Mouse (Mus musculus) kidney, adult 2 months (tissue): ENCODE results near the gene Etl4. TPM values are rescaled to one million over a fixed set of nuclear protein-coding genes. Genes with fewer than 3 reads are reported as not detected.
A peak's percentile ranks its signal among the peaks of the same experiment; 100 is the strongest.

Source experiments
- DNase-seq: peaks from one replicate; pipeline ENCODE4 v3.0.0; 2021
- H3K27ac ChIP-seq: fragments of 200-500 bp; 2 replicates; pipeline ENCODE4 v1.5.1; 2012; ENCODE audit warnings: low read depth, low read length, control low read depth, inconsistent platforms; ENCODE audit not compliant: insufficient read depth
- H3K27me3 ChIP-seq: fragments of 200-500 bp; replicated peaks from 2 replicates; pipeline ENCODE4 v1.6.1; 2012; ENCODE audit warnings: mild to moderate bottlenecking, moderate library complexity, low read length, inconsistent platforms; ENCODE audit not compliant: control insufficient read depth, insufficient read depth
- H3K36me3 ChIP-seq: fragments of 200-500 bp; 2 replicates; pipeline ENCODE4 v1.6.1; 2012; ENCODE audit warnings: mild to moderate bottlenecking, moderate library complexity, low read length, inconsistent platforms; ENCODE audit not compliant: control insufficient read depth, insufficient read depth
- H3K4me1 ChIP-seq: fragments of 200-500 bp; 2 replicates; pipeline ENCODE4 v1.6.1; 2011; ENCODE audit warnings: low read length; ENCODE audit not compliant: control insufficient read depth, insufficient read depth
- H3K4me3 ChIP-seq: fragments of 200-500 bp; 2 replicates; pipeline ENCODE4 v1.5.1; 2011; ENCODE audit warnings: mild to moderate bottlenecking, low read depth, low read length, control low read depth; ENCODE audit not compliant: insufficient read depth
- CTCF ChIP-seq: fragments of 200-500 bp; conservative IDR thresholded peaks from 2 replicates; pipeline ENCODE4 v1.5.1; 2011; ENCODE audit warnings: low read depth, mild to moderate bottlenecking, control low read depth, low read length, moderate library complexity, mixed read lengths; ENCODE audit not compliant: insufficient read depth, insufficient read length
- POLR2A ChIP-seq: fragments of 200-500 bp; IDR thresholded peaks from one replicate; pipeline ENCODE4 v1.6.1; 2011; ENCODE audit warnings: low read depth, low read length, control low read depth
- WGBS: fragments of 180-500 bp; shearing (Covaris S2); methylation state at CpG from one replicate; pipeline ENCODE4 v1.1.7; 2018; 5-methylcytosine and 5-hydroxymethylcytosine counted together
- polyA plus RNA-seq: library from polyadenylated mRNA; depleted of rRNA; stranded (reverse); fragments of >200 nt; gene quantifications from 2 replicates; pipeline ENCODE4 v1.2.3, GENCODE M21; 2012

Gene Etl4
- polyA plus RNA-seq, 1 experiment, result 21.4 TPM

DNA sequence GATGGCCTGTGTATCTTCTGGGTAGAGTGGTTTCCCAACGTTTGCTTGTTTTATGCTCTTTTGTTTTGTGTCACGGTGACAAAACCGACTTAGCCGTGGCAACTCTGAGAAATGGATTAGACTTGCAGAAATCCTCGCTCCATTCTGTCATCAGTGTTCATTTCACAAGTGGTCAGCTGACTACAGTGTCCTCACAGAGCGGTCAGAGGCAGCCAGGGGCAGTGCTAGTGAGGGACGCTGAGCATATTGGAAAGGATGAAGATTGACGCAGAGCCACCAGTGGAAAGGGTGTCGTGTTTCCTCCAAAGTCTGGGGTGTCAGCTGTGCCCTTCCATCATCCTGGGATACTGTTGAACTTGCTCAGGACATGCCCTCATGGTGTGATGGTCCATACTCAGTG is 733.2 kb downstream of the Etl4 start:
- WGBS, result 65% methylated on average over 9 of the region's 9 CpGs
- TF ChIP-seq CTCF, result no peak
- TF ChIP-seq POLR2A, result no peak

DNA sequence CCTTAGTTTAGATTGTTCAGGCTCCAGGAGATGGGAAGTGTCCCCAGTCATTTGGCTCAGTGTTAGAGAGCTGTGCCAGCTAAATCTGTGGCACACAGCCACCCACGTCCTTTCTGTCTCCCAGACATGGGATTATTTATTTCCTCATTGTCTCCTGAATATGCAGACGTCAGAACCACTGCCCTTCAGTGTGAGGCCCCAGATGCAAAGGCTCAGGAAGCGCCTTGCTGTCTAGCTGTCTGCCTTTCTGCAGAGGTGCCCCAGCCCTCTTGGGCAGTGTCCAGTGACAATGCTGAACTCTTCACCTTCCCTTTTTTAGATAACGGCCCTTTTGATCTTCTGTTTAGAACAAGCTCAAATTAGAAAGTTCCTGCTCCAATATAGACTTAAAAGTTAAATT is 740.2 kb downstream of the Etl4 start:
- TF ChIP-seq POLR2A (no peak), CTCF (no peak)
- DNase-seq, result peak; percentile 88
- no peaks in the 10 kb centered on the region for H3K36me3 ChIP-seq
- H3K4me3 ChIP-seq, result no peak overlapping the region
- 35% methylated on average over 4 of the region's 4 CpGs for WGBS
- peaks cover 1% of the 10 kb centered on the region; the same call in 1 of the 2 replicates for H3K4me1 ChIP-seq
- H3K27ac ChIP-seq, result no peak overlapping the region
- H3K27me3 ChIP-seq, result no peaks in the 10 kb centered on the region

More for the DNA sequence above, 733.2 kb downstream of the Etl4 start:
- Histone ChIP-seq H3K27ac (no peak overlapping the region), H3K36me3 (no peaks in the 10 kb centered on the region), H3K4me1 (no peaks in the 10 kb centered on the region), H3K4me3 (no peak overlapping the region), H3K27me3 (no peaks in the 10 kb centered on the region)
- no peak for DNase-seq

DNA sequence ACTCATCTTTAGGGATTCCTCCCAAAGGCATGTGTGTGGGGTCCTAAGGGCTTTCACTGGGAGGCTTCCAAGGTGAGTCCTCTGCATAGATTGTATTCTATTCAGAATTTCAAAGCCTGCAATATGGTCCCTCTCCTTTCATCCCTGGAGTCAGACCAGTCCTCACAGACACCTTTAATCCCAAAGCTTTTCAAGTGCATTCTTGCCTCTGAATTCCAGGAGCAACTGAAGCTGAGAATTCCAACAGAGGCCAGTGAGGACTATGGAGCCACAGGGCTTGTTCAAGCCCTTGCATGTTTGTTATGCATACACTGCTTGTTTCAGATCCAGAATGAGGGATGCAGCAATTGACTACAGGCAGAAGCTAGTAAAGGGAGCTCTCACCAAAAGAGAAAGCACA is 743.5 kb downstream of the Etl4 start:
- TF ChIP-seq POLR2A (no peak), CTCF (no peak)
- no peaks in the 10 kb centered on the region for H3K36me3 ChIP-seq

DNA sequence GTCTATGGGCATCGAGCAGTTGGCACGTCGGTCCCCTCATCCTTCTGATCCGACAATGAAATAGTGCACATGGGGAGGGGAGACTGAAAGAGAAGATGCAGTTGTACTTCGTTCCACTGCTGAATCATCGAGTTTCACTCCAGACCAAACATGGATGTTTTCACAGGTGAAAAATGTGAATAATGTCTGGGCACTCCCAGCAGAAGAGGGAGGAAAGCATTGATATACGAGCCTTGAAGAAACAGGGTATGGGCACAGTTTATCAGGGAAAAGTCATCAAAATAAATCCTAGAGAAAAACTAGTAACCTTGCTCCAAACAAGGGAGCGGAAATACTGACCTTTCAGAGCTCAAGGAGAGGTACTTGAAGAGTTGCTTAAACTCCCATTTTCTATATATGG is 744.5 kb downstream of the Etl4 start:
- Histone ChIP-seq H3K4me3 (no peak overlapping the region), H3K36me3 (no peaks in the 10 kb centered on the region), H3K27ac (no peak overlapping the region), H3K4me1 (peaks cover 5% of the 10 kb centered on the region; the same call in 1 of the 2 replicates), H3K27me3 (no peaks in the 10 kb centered on the region)
- WGBS, result 50% methylated on average over 8 of the region's 8 CpGs
- no peak for DNase-seq
- no peak for TF ChIP-seq POLR2A

More for the DNA sequence above, 743.5 kb downstream of the Etl4 start:
- Histone ChIP-seq H3K4me1 (peaks cover 5% of the 10 kb centered on the region; the same call in 1 of the 2 replicates), H3K4me3 (no peak overlapping the region), H3K27ac (no peak overlapping the region), H3K27me3 (no peaks in the 10 kb centered on the region)
- DNase-seq, result no peak

DNA sequence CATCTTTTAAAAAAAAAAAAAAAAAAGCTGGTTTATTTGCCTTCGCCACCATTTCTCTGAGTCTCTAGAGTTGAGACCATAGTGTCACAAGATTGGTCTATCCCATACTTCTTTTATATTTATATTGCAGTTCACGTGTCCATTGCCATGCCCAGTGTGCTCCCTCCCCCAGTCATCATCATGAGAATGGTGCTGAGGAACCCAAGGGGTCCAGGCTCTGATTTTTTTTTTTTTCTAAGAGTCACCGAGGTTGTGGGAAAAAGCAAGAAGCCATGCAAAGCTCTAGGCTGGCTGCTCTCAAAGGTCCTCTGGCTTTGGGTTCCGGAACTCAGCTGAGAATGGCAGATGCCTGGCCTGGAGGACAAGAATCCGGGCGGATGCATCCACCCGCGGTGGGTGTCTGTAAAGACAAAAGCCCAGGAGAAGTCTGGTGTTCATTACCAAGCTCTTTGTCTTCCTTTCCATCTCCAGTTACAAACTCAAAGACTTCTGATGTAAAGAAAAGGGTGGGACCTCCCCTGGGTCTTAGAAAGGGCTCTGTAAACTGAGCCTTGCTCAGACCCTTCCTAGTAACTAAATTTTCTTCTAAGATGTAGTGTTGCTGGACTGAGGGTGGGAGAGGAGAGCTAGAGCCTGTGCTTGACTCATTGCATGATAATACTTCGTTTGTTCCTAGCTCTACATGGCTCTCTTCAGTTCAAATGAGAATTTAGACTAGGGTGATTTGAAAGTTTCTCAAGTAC is 745.2 kb downstream of the Etl4 start:
- Histone ChIP-seq H3K27ac (no peak overlapping the region), H3K4me1 (peaks cover 5% of the 10 kb centered on the region; the same call in 1 of the 2 replicates), H3K4me3 (no peak overlapping the region), H3K36me3 (no peaks in the 10 kb centered on the region), H3K27me3 (no peaks in the 10 kb centered on the region)
- TF ChIP-seq POLR2A (no peak), CTCF (no peak)
- no peak for DNase-seq
- WGBS, result 59% methylated on average over 9 of the region's 9 CpGs

DNA sequence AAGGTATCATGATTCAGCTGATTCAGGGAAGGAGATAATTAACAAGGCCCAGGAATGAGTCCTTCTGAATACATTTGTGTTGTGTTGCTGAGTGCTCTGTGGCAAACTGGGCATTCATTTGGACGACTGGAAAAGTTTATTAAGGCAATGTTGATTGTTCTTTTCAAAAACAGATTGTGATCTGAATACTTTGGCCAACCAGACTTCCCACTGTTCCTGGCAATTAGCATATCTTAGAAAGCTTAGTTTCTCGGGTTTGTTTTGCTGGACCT is 745.7 kb downstream of the Etl4 start:
- WGBS, result 21% methylated on average over 2 of the region's 2 CpGs

DNA sequence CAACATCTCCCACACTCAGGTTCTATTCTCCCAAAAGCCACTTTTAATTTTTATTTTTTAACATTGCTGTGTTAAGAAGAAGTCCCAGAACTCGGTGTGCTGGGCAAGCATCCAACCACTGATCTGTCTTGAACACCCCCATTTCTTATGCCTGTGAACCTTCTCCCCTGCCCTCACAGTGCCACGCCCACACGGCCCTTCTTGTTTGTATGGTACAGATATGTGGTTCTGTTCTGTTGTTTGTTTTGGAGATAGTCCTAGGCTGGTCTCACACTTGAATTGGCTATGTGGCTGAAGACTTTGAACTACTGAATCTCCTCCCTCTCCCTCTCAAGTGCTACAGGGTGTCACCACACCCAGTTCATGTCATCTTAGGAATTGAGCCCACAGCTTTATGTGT is 748.3 kb downstream of the Etl4 start:
- 63% methylated on average over 3 of the region's 3 CpGs for WGBS

More for the DNA sequence above, 745.7 kb downstream of the Etl4 start:
- H3K27ac ChIP-seq, result no peak overlapping the region
- H3K4me3 ChIP-seq, result no peak overlapping the region
- no peak for TF ChIP-seq POLR2A
- no peaks in the 10 kb centered on the region for H3K36me3 ChIP-seq
- peak; percentile 27 for DNase-seq
- no peaks in the 10 kb centered on the region for H3K27me3 ChIP-seq
- peaks cover 5% of the 10 kb centered on the region; the same call in 1 of the 2 replicates for H3K4me1 ChIP-seq

DNA sequence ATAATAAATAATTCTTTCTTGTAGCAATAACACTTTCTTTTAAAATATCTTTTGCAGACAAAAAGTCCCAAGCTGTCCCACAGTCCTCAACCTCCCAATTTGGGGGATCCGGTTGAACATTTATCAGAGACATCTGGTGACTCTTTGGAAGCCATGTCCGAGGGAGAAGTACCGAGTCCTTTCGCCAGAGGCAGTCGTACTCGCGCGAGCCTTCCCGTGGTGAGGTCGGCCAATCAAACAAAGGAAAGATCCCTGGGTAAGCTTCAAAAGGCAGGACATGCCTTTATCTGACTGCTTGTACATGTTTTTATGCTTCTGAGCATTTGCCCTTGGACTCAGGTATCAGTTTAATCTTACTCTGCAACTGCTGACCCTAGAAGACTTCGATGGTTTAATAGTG is 752.3 kb downstream of the Etl4 start:
- TF ChIP-seq POLR2A (no peak), CTCF (no peak)
- no peaks in the 10 kb centered on the region for H3K4me1 ChIP-seq
- no peaks in the 10 kb centered on the region for H3K27me3 ChIP-seq
- no peaks in the 10 kb centered on the region for H3K36me3 ChIP-seq
- no peak for DNase-seq
- 94% methylated on average over 11 of the region's 11 CpGs for WGBS
- no peak overlapping the region for H3K27ac ChIP-seq
- no peak overlapping the region for H3K4me3 ChIP-seq

More for the DNA sequence above, 748.3 kb downstream of the Etl4 start:
- no peaks in the 10 kb centered on the region for H3K36me3 ChIP-seq
- no peak overlapping the region for H3K27ac ChIP-seq
- DNase-seq, result peak; percentile 42
- H3K4me3 ChIP-seq, result no peak overlapping the region
- peaks cover 5% of the 10 kb centered on the region; the same call in 1 of the 2 replicates for H3K4me1 ChIP-seq
- no peaks in the 10 kb centered on the region for H3K27me3 ChIP-seq
- no peak for TF ChIP-seq CTCF
- no peak for TF ChIP-seq POLR2A
